Mouse (Mus musculus): ENCODE measurements around the gene Rtn1.

Rtn1 gene

DNA sequence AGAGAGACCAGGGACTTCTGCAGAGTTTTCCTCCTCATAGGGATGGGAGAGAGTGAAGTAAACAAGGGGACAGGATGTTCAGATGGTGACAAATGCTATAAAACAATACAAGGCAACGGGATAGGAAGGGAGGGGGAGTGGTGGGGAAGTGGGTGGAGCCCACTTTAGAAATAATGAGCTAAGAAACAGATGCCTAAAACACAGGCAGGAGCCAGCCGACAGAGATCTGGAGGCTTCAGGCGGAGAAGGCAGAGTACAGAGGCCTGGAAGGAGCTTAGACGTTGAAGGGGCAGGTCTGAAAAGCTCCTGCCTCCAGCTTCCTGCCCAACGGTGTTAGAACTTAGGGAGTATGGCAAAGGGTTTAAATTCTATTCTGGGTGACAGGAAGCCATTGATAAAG is 195.3 kb downstream of the Rtn1 start:
- DNase-seq: no peak

DNA sequence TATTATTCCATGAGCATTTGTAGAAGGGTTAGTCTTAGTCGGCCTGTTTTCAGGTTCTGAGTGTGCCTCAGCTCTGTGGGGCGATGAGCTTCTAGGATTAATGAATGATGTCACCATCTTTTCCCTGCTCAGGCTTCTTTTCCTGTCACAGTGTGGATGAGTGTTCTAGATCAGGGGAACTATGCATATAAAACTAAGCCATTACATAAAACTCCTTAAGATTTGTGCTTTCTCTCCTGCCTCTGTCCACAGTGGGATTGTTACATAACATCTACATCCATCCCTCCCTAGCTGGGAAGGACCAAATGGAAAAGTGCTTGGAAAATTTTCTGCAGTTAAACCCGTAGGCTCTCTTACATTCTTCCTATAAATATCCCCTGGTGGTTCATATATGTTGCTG is 208.0 kb downstream of the Rtn1 start:
- no peak for DNase-seq

DNA sequence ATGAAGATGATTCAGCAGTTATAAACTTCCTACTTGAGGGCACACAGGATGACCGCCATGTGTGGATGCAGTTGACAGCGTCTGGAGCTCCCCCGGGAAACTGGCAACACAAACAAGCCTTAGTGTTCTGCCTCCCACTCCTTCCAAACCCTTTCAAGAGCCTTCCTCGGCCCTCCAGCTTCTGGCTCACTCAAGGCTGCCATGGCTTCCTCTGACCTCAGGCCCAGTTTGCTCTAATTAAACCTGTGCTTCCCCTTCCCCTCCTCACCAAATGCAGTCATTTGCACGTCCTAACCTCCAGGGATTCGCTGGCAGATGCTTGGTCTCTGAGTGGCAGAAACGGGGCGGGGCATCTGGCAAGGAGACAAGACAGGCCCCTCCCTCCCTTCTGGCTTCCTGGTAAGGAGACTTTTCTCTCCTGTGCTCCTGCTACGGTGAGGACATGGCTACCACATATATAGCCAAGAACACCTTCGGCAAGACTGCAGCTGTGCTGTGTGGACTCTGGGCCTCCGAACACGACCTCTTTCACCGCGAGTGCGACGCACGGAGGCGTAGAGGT is 210.8 kb downstream of the Rtn1 start:
- DNase-seq: no peak

DNA sequence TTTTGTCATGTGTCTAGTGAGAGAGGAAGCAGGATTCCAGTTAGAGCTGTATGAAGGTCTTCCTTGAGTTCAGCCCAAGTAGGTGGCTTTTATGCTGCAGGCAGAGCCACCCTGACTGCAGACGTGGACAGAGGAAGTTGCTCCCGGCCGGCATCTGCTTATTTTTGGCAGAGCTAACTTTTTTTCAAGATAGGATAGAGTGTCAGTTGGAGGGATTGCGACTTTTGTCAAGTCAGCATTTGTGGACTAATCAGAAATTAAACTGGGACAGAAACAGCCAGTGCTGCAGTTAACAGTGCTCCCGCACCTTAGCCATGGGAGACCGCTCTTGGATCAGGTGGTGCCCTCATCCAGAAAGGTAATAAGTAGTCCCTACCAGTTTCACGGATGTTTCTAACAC is 211.4 kb downstream of the Rtn1 start:
- DNase-seq: no peak

DNA sequence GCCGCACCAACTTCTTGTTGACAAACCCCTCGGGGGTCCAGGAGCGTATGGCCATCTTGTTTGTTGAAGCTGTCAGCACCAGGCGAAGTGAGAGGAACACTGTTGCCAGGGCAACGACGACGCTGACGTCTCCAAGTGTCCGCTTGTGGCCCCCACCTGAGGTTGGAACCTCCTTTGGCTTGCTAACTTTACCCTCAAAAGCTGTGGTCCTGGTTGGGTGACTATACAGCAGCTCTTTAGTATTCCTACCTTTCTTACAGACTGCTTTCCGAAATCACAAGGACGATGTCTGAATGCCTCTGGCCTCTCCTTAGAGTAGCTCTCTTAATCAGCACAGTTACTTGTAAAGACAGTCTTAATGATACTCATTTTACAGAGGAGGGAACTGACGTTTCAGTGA is 223.9 kb downstream of the Rtn1 start, which contains the start of gene Ccdc175:
Gene Ccdc175, minus strand, starts transcription at position 101 of the 400 bp plus-strand sequence.
- no peak for DNase-seq

DNA sequence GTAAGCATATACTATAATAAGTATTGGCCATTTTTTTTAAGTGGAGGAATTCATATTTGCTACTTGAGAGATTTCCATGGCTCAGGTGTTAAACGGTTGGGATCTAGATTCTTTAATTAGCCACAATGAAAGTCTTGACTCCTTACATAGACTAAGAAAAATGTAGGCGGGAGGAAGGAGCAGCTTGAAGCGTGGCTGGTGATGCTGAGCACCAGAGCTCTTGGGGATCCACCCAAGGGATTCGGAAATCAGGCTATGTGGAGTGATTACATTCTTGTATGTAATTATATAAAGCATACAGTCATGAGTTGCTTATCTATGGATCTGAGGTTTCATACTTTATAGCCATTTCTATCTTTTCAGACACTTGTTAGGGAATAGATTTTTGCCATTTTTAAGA is 229.3 kb downstream of the Rtn1 start:
- no peak for DNase-seq

DNA sequence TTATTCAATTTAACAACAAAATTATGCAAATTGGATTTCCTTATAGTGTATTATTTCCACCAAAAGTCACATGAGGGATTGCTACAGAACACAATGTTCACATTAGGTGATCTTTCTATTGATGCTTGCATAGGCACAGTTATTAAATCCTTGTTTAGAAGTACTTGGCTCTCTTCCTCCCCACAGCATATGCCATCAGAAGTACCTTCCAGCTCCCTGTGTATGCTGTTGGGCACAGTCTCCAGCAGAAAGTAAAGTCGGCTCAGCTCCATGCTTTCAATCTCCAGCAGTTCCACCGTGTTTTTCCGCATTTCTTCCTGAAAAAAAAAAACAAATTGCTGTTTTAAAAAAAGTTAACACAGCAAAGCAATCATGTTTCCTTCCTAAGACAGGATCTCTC is 230.5 kb downstream of the Rtn1 start:
- no peak for DNase-seq

All from thymus, postnatal 36 days (tissue).